Mouse (Mus musculus) lung, postnatal 36 days (tissue): ENCODE results near the gene Taf5l.
"Not testable (repeated sequence)": the region's sequence is repeated elsewhere in the genome, so short reads cannot be mapped to it uniquely, and the experiment has no call there.

Source experiments
- DNase-seq: peaks from one replicate; pipeline ENCODE4 v3.0.0; 2022; ENCODE audit warnings: mixed read lengths

Gene Taf5l

DNA sequence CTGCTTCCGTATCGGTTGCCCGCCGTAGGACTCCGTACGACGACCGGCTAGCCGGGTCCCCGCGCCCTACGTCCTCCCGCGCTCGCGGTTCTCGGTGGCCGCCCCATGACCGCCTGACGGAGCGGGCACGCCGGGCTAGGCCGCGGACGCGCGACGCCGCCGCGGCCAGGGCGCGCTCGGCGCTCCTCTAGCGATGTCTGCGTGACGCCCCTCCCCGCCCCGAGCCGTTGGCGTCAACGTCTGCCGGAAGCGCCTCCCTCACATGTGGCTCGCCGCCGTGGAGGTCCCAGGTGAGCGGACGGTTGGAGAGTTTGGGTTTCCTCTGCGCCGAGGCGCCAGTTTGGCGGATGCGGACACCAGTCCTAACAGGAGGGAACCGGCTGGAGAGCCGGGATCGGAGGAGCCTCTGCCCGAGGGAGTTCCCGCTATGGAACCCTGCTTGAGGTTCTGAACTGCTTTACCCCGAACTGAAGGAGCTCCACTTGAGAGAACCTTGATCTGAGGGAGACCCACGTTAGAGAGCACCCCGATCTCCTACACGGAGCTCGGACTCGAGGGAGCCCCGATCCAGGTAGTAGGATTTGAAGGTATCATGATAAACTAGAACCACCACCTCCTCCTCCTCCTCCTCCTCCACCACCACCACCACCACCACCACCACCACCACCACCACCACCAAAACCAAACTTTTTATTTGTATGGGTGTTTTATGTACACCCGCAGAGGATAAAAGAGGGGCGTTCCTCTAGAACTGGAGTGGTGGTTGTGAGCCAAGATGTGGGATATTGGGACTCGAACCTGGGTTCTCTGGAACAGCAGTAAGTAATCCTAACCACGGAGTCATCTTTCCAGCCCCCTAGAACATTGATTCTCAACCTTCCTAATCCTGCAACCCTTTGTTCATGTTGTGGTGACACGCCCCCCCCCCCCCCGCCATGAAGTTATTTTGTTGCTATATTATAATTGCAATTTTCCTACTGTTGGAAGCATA, at the start of gene Taf5l, which contains the start of gene Urb2:
Gene Taf5l, minus strand, starts transcription at position 161 of the 991 bp plus-strand sequence.
Gene Urb2, plus strand, starts transcription at position 272 of the 991 bp plus-strand sequence.
- DNase-seq = peak; percentile 92

DNA sequence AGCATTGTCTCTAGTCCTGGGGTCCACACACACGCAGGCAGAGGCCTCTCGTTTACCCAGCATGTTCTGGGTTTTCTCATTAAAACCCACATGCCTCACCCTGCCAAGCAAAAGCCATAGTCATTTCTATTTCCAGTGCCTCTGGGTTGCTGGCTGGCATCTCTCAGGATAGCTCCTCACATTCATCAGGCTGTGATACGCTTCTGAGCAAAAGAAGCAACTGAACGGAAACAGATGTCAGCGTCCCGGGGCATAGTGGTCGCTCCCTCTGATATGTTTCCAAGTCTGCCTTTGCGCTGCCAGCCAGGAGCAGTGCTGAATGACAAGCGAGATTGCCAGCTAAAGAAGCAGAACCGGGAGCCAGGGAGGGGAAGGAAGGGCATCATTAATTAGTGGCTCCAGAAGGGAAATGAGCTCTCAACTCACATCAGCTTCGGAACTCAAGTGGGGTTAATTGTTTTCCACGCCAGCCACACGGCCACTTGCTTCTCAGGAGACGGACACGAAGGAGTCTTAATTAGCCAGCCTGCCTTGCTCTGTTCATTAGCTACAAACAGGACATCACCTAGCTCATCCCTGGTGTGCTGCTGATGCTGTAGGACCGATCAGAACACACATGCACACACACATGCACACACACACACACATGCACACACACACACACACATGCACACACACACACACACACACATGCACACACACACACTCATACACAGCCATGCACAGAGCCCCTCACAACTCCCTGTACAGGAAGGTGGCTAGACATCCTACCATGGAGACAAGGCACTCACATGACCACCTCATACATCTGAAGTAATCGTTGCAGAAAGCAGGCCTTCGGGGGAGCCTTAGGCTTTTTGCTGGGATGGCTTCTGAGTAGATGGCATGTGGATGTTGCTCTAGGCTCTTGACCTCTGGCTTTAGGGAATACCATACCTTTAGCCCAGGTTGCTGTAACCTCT, 49.4 kb upstream of the Taf5l start:
- peak; percentile 68 for DNase-seq

DNA sequence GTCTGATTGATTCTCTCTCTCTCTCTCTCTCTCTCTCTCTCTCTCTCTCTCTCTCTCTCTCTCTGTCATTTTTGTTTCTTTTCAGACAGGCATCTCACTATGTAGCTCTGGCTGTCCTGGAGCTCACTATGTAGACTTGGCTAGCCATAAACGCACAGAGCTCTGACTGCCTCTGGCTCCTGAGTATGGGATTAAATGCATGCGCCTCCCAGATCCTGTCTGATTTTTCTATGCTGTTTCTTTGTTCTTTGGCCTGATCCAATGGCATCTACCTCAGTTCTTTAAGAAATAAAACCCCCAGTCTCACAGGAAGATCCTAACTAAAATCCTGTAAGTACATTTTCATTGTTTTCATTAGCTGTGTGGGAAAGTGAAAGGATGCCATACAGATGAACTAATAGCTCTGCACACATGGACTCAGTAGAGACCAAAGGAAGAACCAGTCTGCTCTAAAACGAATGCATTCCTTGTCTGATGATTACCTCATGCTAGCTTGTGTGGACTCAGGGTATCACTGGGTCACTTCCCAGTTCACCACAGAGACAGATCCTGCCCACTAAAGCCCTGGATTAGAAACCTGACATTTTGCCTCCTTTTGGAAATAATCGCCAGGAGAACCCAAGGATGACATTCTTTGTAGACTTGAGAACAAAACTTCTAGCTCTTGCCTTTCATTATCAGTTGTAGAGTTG, 46.0 kb upstream of the Taf5l start:
- no peak for DNase-seq

DNA sequence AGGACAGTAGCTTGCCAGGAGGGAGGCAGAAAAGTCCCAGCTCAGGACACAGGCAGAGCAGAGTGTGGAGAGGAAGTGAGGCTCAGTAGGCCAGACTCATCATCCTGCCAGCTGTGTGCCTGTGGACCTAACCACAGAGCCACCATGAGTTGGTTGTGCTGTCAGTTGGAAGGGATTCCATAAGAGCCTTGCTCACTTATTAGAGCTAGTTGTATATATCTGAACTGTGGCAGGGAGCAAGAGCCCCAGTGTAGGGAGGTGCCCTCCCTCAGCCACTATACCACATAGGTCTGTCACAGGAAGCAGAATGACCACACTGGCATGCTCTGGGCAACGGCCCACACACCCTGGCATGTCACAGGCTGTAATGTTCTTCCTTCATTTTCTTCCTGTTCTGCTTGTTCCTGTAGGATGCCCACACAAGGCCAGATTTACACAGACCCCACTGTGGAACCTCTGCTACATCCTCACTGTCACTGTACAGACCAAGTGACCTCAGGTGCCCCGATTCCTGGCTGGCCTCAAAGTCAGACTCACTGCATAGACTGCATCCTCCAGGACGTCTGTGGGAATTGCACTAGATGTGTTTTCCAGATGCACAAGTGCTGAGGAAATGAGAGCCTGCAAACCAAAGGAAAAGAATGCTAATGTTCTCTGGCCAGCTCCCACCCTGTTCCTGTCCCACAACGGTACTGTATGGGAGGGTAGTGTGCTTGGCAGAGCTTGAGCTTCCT, 45.3 kb upstream of the Taf5l start:
- DNase-seq = peak; percentile 63

DNA sequence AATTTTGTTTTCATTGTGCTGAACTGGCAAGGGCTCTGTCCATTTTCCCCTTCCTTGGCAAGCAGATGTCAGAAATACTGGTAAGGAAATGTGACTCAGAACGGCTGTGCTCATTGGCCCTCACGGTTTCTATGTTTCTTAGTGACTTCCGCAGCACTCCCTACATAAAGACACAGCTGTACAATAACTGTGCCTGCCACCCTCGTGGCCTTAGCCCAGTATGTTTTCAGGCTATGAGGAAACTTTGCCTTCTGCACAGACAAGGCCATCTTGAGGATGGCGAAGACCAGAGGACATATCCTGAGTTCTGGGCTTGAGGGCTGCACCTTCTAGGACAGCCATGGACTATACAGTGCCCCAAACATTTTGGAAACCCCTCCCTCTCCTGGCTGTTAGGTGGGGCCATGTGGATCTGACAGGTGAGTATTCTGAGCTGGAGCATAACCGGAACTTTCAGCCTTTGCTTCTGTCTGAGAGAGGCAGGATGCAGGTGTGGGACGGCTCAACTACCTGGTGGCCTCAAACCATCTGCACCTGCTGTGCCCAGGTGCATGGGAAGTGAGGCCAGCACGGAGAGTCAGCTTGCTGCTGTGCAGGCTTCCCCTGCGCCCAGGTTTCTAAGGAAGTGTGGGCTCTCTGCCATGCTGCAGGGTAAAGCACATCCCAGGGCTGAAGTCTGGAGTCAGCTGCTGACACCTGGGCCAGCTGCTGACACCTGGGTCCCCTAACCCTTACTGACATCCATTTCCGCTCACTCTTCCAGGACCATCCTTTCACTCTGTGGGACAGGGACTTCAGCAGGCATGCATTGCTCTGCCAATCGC, 35.8 kb upstream of the Taf5l start:
- no peak for DNase-seq

DNA sequence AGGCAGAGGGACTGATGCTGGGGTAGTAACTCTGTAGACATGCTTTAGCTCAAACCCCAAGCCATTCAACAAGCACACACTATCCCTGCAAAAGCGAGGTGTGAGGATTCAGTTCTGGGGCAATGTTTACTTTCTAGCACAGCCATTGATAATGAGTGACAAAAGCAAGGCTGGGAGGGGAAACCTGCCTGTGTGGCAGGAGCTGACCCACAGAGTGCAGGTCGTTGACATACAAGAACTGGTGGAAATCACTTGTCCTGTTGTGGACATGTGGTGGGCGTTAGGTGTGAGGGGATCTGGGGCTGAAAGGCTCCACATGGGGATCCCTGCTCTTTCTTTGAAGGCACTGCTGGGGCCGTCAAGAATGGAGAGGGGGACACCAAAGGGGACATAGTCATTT, 31.4 kb upstream of the Taf5l start:
- no peak for DNase-seq

DNA sequence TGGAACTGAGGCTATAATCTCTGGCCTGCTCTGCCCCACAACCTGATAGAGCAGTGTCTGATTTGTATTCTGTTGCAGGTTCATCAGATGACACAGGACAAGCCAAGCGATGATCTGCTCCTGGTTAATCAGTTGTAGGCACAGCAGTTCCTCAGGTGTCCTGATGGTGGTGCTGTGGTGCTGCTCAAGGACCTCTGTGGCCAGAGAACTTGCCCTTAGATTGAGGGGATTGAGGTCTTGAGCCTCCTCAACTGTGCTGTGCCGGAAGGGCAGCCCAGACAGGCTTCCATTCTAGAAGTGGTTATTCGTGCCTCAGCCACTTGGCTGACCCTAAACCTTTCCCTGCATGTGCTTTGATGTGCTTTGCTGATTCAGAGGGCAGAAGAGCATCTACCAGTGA, 30.9 kb upstream of the Taf5l start:
- peak; percentile 81 for DNase-seq

DNA sequence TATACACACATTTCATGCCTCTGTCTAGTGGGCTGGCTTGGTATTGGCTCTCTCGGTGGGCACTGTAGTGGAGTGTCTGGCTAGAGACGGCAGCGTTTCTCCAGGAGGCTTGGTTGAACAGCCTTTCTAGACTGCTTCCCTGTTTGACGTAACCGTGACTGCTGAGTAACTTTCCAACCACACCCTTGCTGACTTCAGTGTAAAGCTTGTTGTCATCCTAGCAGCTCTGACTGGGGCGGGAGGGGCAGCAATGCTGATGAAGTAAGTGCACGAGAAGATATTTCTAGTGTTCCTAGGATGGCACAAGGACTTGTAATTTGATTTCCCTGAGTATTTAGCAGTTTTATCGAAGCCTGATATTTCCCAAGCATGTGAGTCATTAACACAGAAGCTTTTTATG, 24.7 kb upstream of the Taf5l start:
- DNase-seq = no peak

DNA sequence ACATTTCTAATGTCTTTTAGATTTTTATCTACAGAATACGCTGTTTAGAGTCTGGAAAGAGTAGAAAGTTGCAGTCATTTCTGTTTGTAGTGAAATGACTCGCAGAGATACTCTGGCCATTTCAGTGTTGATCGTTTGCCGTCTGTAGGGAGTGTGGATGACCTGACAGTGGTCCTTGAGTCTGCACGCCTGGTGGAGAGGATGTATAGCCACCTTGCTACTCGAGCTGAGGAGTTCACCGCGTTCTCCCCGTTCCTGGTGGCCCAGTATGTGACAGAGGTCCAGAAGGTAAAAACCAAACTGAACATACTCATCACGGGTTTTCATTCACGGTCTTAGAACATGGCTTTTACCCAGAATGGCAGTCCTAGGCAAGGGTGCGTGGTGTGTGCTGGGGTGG, 23.7 kb upstream of the Taf5l start:
- DNase-seq = no peak

DNA sequence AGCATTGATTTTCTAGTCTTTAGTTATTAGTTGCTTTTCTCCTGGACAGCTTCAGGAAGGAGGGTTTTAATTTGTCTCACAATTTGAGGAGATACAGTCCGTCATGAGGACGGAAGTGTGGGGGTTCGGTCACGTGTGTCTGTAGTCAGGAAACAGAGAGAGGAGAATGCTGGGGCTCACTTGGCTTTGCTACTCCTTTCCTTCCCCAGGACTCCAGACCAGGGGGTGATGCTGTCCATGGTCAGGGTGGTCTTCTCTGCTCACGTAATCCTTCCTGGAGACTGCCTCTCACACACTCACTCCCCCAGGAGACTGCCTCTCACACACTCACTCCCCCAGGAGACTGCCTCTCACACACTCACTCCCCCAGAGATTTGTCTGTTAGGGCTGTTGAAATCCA, 23.2 kb upstream of the Taf5l start:
- no peak for DNase-seq

DNA sequence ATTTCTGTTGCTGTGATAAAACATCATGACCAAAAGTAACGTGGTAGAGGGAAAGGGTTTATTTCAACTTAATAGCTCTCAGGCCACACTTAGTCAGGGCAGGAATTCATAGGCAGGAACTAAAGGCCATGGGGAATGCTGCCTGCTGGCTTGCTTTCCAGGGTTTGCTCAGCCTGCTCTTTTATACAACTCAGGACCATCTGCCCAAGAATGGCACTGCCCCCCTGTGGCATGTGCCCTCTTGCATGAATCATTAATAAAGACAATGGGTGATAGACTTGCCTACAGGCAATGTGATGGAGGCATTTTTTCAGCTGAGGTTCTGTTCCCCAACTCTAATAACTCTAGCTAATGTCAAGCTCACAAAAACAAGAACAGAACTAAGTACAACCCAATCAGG, 21.0 kb upstream of the Taf5l start:
- DNase-seq = no peak

DNA sequence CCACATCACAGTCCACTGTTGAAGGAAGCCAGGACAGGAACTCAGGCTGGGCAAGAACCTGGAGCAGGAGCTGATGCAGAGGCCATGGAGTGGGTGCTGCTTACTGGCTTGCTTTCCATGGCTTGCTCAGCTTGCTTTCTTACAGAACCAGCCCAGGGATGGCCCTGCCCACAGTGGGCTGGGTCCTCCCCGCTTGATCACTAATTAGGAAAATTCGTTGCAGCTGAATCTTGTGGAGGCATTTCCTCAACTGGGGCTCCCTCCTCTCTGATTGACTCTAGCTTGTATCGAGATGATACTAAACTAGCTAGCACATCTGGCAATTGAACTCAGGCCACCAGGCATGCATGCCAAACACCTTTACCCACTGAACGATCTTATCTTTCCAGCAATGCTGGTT, 18.2 kb upstream of the Taf5l start:
- DNase-seq = no peak

DNA sequence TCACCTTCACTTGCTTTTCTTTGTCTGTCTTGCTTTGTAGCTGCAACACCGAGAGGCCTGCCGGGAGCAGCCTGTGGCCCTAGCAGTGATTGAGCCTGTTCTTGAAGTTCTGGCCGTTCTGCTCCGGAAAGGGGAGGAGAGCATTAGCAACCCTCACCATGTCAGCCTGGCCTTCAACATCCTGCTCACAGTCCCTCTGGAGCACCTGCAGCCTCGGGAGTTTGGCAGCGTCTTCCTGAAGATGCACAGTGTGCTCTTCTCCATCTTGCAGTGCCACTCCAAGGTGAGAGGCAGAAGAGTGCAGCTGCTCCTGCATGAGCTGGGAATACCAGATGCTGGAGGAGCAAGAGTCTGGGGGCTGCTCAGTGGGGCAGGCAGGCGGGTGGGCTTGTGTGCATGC, 16.9 kb upstream of the Taf5l start:
- DNase-seq = no peak

DNA sequence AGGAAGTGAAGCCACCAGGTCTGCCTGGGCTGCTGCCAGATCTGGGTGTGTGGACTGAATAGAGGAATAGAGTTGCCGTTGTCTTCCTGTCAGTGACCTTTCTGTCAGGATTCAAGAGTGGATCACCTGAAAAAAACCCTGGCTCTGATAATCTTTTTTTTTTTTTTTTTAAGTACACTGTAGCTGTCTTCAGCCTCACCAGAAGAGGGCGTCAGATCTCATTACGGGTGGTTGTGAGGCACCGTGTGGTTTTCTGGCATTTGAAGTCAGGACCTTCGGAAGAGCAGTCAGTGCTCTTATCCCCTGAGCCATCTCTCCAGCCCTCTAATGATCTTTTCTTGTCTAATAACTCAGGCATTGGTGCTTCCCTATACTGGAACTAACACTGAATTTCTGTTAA, 12.2 kb upstream of the Taf5l start:
- no peak for DNase-seq

DNA sequence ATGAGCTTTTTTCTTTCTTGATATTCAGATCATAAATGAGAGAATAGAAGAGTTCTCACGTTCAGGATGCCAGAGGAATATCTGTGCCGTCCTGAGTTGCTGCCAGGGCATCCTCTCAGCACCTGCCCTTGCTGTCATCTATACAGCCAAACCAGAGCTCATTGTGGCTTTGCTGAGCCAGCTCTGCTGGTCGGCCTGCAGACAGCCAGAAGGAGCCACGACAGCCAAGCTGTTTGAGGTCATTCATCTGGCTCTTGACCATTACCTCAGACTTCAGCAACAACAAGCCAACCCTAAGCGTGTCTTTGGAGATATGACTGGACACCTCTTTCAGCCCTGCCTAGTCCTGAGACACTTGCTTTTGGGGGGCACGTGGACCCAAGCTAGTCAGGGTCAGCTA, 6.6 kb upstream of the Taf5l start:
- no peak for DNase-seq

DNA sequence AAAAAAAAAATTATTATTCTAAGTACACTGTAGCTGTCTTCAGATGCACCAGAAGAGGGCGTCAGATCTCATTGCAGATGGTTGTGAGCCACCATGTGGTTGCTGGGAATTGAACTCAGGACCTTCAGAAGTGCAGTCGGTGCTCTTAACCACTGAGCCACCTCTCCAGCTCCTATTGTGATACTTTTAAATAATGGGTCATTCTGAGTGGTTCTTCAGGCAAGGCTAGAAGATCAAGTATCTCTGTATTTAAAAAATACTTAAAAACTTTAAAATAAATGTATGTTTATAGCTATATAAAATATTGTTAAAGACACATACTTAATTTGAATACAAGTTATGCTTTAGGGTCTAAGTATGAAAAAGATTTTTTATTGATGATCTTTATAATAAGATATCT, 5.1 kb upstream of the Taf5l start:
- DNase-seq = not testable (repeated sequence)

DNA sequence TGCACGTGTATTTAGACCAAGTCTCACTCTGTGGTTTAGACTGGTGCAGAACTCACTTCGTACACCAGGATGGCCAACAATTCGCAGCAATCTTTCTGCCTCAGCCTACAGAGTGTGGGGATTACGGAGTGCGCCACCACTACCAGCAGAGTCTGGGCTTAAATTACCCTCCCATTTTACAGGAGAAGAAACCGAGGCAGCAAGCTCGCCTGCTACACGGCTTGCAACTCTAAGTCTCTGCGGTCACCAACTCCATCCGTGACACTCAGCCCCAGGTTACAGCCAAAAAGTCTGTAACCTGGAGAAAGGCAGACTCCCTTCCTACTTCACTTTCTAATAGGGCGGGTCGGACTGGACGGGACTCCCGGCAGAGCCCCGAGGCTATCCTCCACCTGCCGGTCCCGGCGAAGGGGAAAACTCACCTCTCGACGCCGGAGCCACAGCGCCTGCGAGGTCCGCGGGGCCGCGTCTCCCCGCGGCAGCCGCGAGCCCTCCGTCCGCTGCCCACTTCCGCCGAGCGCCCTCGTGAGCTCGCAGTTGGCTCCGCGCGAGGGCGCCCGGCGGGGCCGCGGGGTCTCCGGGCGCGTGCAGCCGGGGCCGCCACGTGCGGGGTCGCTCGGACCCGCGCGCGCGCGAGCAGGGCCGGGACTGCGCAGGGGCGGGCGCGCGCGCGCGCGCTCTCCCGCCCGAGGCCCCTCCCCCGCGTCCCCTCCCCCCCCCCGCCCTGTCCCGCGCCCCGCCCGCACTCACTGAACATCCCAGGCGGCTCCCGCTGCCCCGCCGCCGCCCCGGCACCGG, 559 bp downstream of the Taf5l start:
- DNase-seq = peak; percentile 52

DNA sequence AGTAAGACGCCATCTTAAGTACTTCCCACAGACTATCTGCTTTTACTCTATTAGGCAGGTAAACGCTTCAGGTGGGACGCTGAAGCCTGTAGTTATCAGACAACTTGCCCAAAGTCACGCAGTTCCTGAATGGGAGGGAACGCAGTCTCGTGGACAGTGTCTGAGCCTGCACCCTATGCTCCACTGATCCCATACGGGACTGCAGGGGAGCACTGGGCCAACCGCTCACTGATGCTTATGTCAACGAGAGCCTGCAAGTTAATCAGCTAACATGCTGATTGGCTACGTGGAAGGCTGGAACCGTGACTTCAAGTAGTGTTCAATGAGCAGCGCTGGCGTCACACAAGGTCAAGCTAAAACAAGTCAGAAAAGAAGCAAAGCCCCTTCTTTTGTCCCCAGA, 1.4 kb downstream of the Taf5l start:
- DNase-seq = peak; percentile 28

DNA sequence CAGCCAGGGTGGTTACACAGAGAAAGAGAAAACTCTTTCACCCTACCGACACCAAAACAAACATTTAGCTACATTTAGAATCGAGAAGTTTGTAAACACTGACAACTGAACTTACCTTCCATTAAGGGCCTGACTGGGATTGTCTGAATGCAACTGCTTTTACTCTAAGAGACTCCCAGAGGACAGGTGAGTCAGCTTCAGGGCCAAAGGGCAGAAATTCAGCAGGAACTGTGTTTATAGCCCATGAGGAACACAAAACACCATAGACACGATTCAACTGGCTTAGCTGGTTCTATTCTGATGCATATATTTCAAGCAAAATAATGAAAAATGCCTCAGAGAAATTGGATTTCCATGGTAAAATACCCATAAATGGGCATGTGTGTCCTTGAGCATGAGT, 6.4 kb downstream of the Taf5l start:
- DNase-seq = no peak

DNA sequence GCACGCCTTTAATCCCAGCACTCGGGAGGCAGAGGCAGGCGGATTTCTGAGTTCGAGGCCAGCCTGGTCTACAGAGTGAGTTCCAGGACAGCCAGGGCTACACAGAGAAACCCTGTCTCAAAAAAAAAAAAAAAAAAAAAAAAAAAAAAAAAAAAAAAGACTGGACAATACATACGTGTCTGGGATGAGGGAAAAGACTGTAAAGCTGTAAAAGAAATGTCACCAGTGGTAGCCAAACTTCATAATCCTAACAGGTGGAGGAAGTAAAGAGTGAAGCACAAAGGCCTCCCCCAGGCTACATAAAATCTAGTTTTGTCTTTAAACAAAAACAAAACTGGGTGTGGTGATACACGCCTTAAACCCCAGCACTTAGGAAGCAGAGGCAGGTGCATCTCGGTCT, 6.9 kb downstream of the Taf5l start:
- not testable (repeated sequence) for DNase-seq
